In genomic region chr4:106810039-106810438, GRCm38 (mm10) we compare ENCODE assay signal across 11 mouse cellular contexts. TPM values are rescaled to one million over a fixed set of nuclear protein-coding genes. Genes with fewer than 3 reads are reported as not detected.
DNase-seq lines count a peak whose midpoint lies in the region; ATAC-seq and TF ChIP-seq lines count a peak whose summit lies in the region.
"Had no signal": no experiment of that assay in that cellular context is flagged by ENCODE, and none has a peak within 500 bp of the region (broad histone marks: within the 10 kb centered on the region; RNA-seq: fewer than 3 reads in every experiment).

No protein-coding gene starts in this region.

- DNase-seq in hindbrain, postnatal 0 days (ENCODE audit: low spot score), result no peak
- DNase-seq in hindbrain, embryonic 10.5 days (ENCODE audit: low spot score), result no peak
- peak; percentile 62 for DNase-seq in thymus, postnatal 14 days
- DNase-seq in thymus, adult 18-20 months, result no peak
- no peak for DNase-seq in frontal cortex, postnatal 25 days (ENCODE audit: low spot score in 2 of 2)
- no peak for DNase-seq in cerebellum, postnatal 4 days (ENCODE audit: low spot score in 2 of 2)
- DNase-seq in heart, postnatal 10 days, result no peak
- DNase-seq: kidney, postnatal 4 days had no signal

- TF ChIP-seq CTCF in hindbrain, postnatal 0 days (IDR thresholded peaks at IDR 0.05; ENCODE audit: low read depth), result peak; percentile 33; the same call in 1 of the 2 replicates

- H3K4me1 ChIP-seq in hindbrain, postnatal 0 days (ENCODE audit: insufficient read depth, low read length), result no peaks in the 10 kb centered on the region
- peaks cover 9% of the 10 kb centered on the region for H3K4me1 ChIP-seq in hindbrain, embryonic 10.5 days (replicated peaks)

- ATAC-seq in hindbrain, postnatal 0 days, result no peak
- peak; percentile 64; the same call in 1 of the 2 replicates for ATAC-seq in erythroblast, adult 5-6 weeks (replicated peaks; ENCODE audit: low FRiP score, poor library complexity, severe bottlenecking)
- ATAC-seq: midbrain, embryonic 16.5 days had no signal

- H3K4me2 ChIP-seq in hindbrain, postnatal 0 days (ENCODE audit: low read depth, low read length), result no peak overlapping the region
- H3K4me2 ChIP-seq: limb, embryonic 13.5 days had no signal

- no peaks in the 10 kb centered on the region for H3K27me3 ChIP-seq in hindbrain, postnatal 0 days (ENCODE audit: insufficient read depth, low read length)
- H3K27me3 ChIP-seq in hindbrain, embryonic 10.5 days (ENCODE audit: insufficient read depth, poor library complexity, severe bottlenecking), result peaks cover 10% of the 10 kb centered on the region
- H3K27me3 ChIP-seq: limb, embryonic 13.5 days had no signal

- intact Hi-C loops in heart, postnatal 10 days (cut with DNase I), result no loop called here

- no peak overlapping the region for H3K9ac ChIP-seq in hindbrain, postnatal 0 days (replicated peaks; ENCODE audit: low read length)
- H3K9ac ChIP-seq: limb, embryonic 13.5 days had no signal

- H3K4me3 ChIP-seq in hindbrain, postnatal 0 days (ENCODE audit: low read length), result no peak overlapping the region
- no peak overlapping the region for H3K4me3 ChIP-seq in hindbrain, embryonic 10.5 days
- H3K4me3 ChIP-seq: limb, embryonic 13.5 days had no signal

- no peak overlapping the region for H3K27ac ChIP-seq in hindbrain, postnatal 0 days
- H3K27ac ChIP-seq in hindbrain, embryonic 10.5 days, result no peak overlapping the region
- H3K27ac ChIP-seq: limb, embryonic 13.5 days had no signal

- WGBS in hindbrain, postnatal 0 days, result 93% methylated on average over 6 of the region's 6 CpGs
- WGBS in hindbrain, embryonic 10.5 days, result 85% methylated on average over 6 of the region's 6 CpGs

- no peaks in the 10 kb centered on the region; the same call in 1 of the 2 replicates for H3K9me3 ChIP-seq in hindbrain, postnatal 0 days (ENCODE audit: low read length)
- H3K9me3 ChIP-seq in hindbrain, embryonic 10.5 days, result 0 out of 2 replicates have a peak, but pooled peaks cover 2% of the 10 kb centered on the region

- no peaks in the 10 kb centered on the region for H3K36me3 ChIP-seq in hindbrain, postnatal 0 days (ENCODE audit: insufficient read depth, low read length)
- H3K36me3 ChIP-seq in hindbrain, embryonic 10.5 days, result no peaks in the 10 kb centered on the region
- H3K36me3 ChIP-seq: limb, embryonic 13.5 days had no signal

RNA-seq across cellular contexts. Expression of gene Acot11, which starts 5.2 kb away (rescaled TPM):
- 11.1 and 12.2 TPM in 2 replicates for total RNA-seq in hindbrain, postnatal 0 days (2014; rRNA removed)
- 2.0 and 2.7 TPM in 2 replicates for polyA plus RNA-seq in hindbrain, postnatal 0 days (2015; fragmentation: Nextera tagmentation; extraction: Ambion mirVana)
- polyA plus RNA-seq in hindbrain, embryonic 10.5 days (2016; fragmentation: Nextera tagmentation; extraction: Ambion mirVana), result 1.8 and 2.2 TPM in 2 replicates
- 0.19 and 2.7 TPM in 2 replicates for total RNA-seq in erythroblast, adult 5-6 weeks (2015; ENCODE audit: low replicate concordance)
- 1.3 TPM in 2 replicates for total RNA-seq in erythroblast, adult 5-6 weeks (2017; ENCODE audit: low replicate concordance)
- total RNA-seq in heart, postnatal 10 days (2021), result 10 to 100 TPM; 12.8 to 26.7 TPM
